Mouse (Mus musculus) urinary bladder, postnatal 4 days (tissue): Measurements from ENCODE around the gene Akap8.

Experiments
- DNase-seq, 2 experiments: peaks; one replicate each; pipeline ENCODE4 v3.0.0; 2021 to 2022; ENCODE audit warnings: low spot score in 2 of 2

The Akap8 gene

DNA sequence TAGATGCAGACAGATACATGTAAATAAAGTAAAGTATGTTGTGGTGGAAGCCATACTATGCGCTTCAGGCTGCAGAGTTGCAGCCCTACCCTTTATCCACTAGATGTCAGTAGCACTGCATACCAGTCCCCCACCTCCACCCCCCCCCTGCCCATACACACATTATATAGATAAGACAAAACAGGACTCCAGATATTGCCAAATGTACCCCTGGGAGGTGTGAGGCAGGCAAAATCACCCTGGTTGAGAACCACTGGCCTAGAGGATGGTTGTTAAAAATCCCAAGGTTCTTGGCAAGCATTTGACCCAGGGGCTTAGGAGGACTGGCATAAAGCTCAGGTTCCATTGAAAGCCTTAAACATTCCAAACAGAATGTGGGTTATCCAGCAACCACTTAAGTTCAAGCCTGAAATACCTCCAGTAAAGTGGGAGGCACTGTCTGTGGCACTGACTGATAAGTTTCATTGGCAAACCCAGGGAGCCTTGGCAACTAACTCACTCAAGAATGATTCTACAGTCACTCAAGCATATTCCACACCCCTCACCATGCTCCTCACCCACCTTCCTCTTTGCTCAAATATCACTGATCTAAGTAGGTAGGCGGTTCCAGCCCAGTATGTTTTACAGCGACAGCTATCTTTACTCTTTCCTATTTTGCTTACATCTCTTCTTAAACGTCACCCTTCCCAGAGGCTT, 28.1 kb upstream of the Akap8 start:
- no peak for DNase-seq

- DNase-seq, result no peak
Measured at GRCm38 (mm10) chr17:32348406-32348805, 27.4 kb upstream of the Akap8 start.

- DNase-seq, result no peak
Measured at GRCm38 (mm10) chr17:32341102-32341501, 20.1 kb upstream of the Akap8 start.

GRCm38 (mm10) chr17:32340110-32340509, 19.1 kb upstream of the Akap8 start:
- DNase-seq, result no peak

GRCm38 (mm10) chr17:32335869-32336268, 14.8 kb upstream of the Akap8 start:
- no peak for DNase-seq

DNA sequence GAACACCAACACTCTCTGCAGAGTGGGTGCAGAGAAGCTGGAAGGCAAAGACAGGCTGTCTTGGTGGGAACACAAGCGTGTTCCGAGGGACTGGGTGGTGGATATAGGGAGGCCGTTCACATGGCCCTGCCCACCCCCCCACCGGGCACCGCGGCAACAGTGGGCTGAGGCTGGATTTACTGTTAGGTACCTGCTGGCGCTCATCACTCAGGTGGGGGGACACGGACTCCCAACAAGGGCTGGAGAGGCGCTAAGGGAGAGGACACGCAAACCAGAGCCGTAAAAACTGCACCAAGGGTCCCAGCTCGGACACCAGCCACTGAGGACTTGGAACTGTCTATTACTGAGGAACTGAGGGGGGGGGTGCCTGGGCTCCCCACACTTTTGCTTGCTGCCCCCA, 13.9 kb upstream of the Akap8 start:
- DNase-seq, result no peak

GRCm38 (mm10) chr17:32333675-32334303, 12.8 kb upstream of the Akap8 start:
- DNase-seq, result no peak

DNA sequence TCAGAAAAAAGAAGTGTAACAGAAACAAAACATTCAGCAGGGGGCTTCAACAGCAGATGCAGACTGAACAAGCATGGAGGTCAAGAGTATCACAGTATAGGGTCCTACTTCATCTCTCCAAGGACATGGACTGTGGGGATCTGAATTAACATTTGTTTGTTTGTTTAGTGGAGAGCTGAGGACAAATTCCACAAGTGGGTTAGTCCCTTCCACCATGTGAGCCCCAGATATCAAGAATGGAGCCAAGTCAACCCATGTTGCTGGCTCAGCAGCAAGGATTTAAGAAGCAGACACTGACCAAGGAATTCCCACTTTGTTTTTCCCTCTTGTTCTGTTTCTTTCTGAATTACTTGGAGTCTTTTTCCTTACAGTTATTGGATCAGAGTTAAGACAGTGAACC, 6.5 kb upstream of the Akap8 start:
- no peak for DNase-seq

DNA sequence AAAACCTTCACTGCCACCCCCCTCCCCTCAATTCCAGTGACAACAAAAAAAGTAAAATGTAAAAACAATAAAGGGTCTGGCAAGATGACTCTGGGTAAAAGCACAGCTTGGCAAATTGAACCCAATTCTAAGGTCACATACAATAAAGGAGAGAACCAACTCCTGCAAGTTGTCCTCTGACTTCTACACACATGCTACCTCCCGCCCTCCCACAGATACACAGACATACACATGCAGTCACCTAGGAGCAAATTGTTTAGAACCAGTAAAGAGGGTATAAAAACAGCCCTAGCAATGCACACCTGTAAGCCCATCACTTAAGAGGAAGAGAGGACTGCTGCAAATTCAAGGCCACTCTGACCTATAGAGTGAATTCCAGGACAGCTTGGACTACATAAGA, 1.8 kb upstream of the Akap8 start:
- DNase-seq, result no peak

- DNase-seq, result no peak
Measured at GRCm38 (mm10) chr17:32321836-32322235, 798 bp upstream of the Akap8 start.

- no peak for DNase-seq
Measured at GRCm38 (mm10) chr17:32321390-32321734, 324 bp upstream of the Akap8 start.

DNA sequence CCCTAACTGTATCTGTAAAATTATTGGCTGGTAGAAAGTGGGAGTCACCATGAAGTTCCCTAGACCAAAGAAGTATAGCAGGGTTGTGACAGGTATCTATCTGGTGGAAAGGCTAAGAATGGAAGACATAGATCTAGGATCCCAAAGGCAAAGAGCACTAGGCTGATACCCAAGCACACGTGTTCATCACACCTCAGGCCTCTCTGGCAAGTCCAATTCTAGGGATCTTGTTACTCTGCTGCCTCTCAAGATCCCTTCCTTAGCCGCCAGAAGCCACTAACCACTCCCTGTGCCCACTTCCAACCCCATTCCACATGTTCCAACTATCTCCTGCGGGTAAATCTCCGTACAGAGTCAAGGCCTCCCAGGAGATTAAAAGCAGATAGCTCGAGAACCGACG, 1.1 kb downstream of the Akap8 start:
- DNase-seq, result no peak

GRCm38 (mm10) chr17:32317708-32318107, 3.3 kb downstream of the Akap8 start:
- no peak for DNase-seq

GRCm38 (mm10) chr17:32317032-32317431, 4.0 kb downstream of the Akap8 start:
- no peak for DNase-seq

GRCm38 (mm10) chr17:32315560-32315959, 5.5 kb downstream of the Akap8 start:
- DNase-seq, result no peak

GRCm38 (mm10) chr17:32313892-32314291, 7.1 kb downstream of the Akap8 start:
- no peak for DNase-seq

GRCm38 (mm10) chr17:32312801-32313200, 8.2 kb downstream of the Akap8 start:
- no peak for DNase-seq

- no peak for DNase-seq
Measured at GRCm38 (mm10) chr17:32307963-32308362, 13.1 kb downstream of the Akap8 start.

GRCm38 (mm10) chr17:32298125-32298524, 22.9 kb downstream of the Akap8 start:
- DNase-seq, result no peak

- DNase-seq, result no peak
Measured at GRCm38 (mm10) chr17:32295901-32296300, 25.1 kb downstream of the Akap8 start.

DNA sequence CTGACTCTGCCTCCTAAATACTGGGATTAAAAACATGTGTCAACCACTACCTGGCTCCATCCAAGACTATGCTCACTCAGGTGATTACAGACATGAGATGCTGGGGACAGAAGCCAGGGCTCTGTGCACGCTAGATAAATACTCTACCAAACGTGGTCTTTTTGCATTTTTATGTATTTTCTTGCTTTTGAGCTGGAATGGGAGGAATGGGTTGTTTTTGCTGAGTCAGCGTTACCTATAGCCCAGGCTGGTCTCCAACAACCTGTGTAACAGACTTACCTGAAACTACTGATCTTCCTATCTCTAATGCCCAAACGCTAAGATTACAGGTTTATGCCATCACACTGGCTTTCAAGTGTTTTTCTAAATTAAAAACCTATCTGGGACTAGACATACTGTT, 25.9 kb downstream of the Akap8 start:
- DNase-seq, result no peak

- no peak for DNase-seq
Measured at GRCm38 (mm10) chr17:32285138-32285670, 35.8 kb downstream of the Akap8 start.
